Mouse (Mus musculus): ENCODE data around the gene Aco1. TPM values are rescaled to one million over a fixed set of nuclear protein-coding genes. Genes with fewer than 3 reads are reported as not detected.
A peak's percentile ranks its signal among the peaks of the same experiment; 100 is the strongest.

Aco1 gene
- 40.1 and 41.1 TPM in 2 replicates for polyA plus RNA-seq (2015; fragmentation: Nextera tagmentation; extraction: Ambion mirVana)

DNA sequence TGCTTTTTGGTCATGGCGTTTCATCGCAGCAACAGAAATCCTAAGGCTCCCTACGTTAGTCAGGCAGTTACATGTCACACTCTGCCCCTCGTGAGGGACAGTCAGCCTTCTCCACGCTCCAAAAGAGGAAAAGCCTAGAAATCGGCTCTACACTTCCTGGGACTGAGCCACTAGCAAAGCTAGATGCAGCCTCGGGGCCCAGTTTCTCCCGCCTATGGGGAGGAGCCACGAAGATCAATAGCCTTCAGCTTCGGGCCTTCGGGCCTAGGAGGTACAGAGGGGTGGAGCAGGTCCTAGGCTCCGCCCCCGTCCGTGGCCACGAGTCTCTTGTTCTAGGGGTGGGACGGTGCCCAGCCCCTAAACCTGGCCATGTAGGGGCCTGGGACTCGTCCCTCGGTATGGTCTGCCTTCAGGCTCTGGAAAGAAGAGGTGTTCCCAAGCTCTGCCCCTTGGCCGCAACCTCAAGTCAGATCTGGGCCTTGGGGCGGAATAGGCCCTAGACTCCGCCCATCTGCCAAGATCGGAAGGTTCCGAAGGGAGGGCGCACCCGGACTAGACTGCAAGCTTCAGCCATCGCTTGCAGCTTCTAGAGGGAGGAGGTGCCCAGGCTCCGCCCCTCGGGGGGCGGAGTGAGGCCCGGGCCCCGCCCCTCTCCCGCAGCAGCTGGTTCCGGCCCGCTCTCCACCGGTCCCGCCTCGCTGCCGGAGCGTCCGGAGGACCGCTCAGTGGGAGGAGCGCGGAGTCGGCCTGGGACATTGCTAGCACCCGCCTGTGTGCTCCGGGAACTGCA is at the start of gene Aco1:
Aco1 (plus strand) TSS at position 339 of the 790 bp plus-strand sequence.
- Histone ChIP-seq H3K27ac (ENCODE audit: low read depth) (peak within 1 kb of the TSS; percentile 92), H3K4me3 (ENCODE audit: low read depth, low read length) (peak within 1 kb of the TSS; percentile 83), H3K4me2 (ENCODE audit: low read depth, low read length) (peak within 1 kb of the TSS; percentile 87), H3K36me3 (replicated peaks; ENCODE audit: insufficient read depth, low read length) (0 out of 2 replicates have a peak, but pooled peaks cover 3% of the 10 kb centered on the region), H3K9me3 (ENCODE audit: low read length) (no peaks in the 10 kb centered on the region), H3K4me1 (ENCODE audit: insufficient read depth) (peaks cover 29% of the 10 kb centered on the region), H3K9ac (replicated peaks) (peak within 1 kb of the TSS; percentile 89), H3K27me3 (ENCODE audit: insufficient read depth, low read length) (no peaks in the 10 kb centered on the region)
- peak; percentile 95 for DNase-seq
- peak; percentile 91 for ATAC-seq
- WGBS (ENCODE audit: insufficient replicate concordance): under 1% methylated on average over 45 of the region's 46 CpGs
- TF ChIP-seq EP300 (IDR thresholded peaks at IDR 0.05; ENCODE audit: low read depth) (no peak), CTCF (IDR thresholded peaks at IDR 0.05; ENCODE audit: low read depth) (0 out of 2 replicates have a peak, but pooled peaks have one; percentile 2)

DNA sequence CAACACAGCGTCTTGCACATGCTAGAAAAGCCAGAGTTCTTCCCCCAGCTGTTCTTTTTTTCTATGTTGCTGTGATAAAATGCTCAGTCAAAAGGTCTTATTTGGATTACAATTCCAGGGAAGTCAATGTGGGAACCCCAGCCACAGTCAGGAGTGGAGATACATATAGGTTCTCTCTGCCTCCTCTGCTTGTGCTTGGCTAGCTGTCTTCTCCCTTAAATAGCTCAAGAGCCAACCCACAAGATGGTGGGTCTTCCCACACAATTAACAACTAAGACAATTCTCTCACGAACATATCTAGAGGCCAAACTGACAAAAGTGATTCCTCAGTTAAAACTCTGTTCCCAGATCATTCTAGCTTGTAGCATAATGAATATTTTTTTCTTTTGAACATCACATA is 47.9 kb upstream of the Aco1 start:
- ATAC-seq: no peak
- no peak overlapping the region for H3K4me2 ChIP-seq (ENCODE audit: low read depth, low read length)
- H3K36me3 ChIP-seq (replicated peaks; ENCODE audit: insufficient read depth, low read length): no peaks in the 10 kb centered on the region
- no peak for DNase-seq
- WGBS (ENCODE audit: insufficient replicate concordance): 62% methylated on average over 2 of the region's 2 CpGs
- TF ChIP-seq EP300 (IDR thresholded peaks at IDR 0.05; ENCODE audit: low read depth): no peak
- TF ChIP-seq CTCF (IDR thresholded peaks at IDR 0.05; ENCODE audit: low read depth): no peak
- H3K27me3 ChIP-seq (ENCODE audit: insufficient read depth, low read length): no peaks in the 10 kb centered on the region
- H3K4me3 ChIP-seq (ENCODE audit: low read depth, low read length): no peak overlapping the region
- no peak overlapping the region for H3K9ac ChIP-seq (replicated peaks)
- no peaks in the 10 kb centered on the region for H3K9me3 ChIP-seq (ENCODE audit: low read length)
- no peak overlapping the region for H3K27ac ChIP-seq (ENCODE audit: low read depth)
- no peaks in the 10 kb centered on the region for H3K4me1 ChIP-seq (ENCODE audit: insufficient read depth)

DNA sequence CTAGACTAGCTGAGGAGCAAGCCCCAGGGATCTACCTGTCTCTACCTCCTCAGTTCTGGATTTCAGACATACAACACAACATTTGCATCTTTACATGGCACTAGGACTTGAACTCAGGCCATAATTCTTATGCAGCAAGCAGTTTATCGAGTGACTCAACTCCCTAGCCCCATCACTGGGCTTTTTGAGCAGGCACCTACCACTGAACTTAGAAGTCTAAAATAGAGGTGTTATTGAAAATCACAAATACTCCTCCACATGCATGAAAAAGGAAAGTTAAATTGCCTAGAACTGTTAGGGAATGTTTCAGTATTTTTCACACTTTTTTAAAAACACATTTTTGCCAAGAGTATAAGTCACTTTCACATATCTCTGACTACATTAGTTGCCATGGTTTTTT is 39.9 kb upstream of the Aco1 start:
- TF ChIP-seq EP300 (IDR thresholded peaks at IDR 0.05; ENCODE audit: low read depth): no peak
- TF ChIP-seq CTCF (IDR thresholded peaks at IDR 0.05; ENCODE audit: low read depth): no peak
- H3K9me3 ChIP-seq (ENCODE audit: low read length): no peaks in the 10 kb centered on the region
- H3K4me1 ChIP-seq (ENCODE audit: insufficient read depth): no peaks in the 10 kb centered on the region
- 73% methylated on average over 1 of the region's 1 CpGs for WGBS (ENCODE audit: insufficient replicate concordance)
- no peak for ATAC-seq
- H3K4me2 ChIP-seq (ENCODE audit: low read depth, low read length): no peak overlapping the region
- DNase-seq: no peak
- no peak overlapping the region for H3K27ac ChIP-seq (ENCODE audit: low read depth)
- no peaks in the 10 kb centered on the region for H3K36me3 ChIP-seq (replicated peaks; ENCODE audit: insufficient read depth, low read length)
- H3K4me3 ChIP-seq (ENCODE audit: low read depth, low read length): no peak overlapping the region
- no peak overlapping the region for H3K9ac ChIP-seq (replicated peaks)
- no peaks in the 10 kb centered on the region for H3K27me3 ChIP-seq (ENCODE audit: insufficient read depth, low read length)

DNA sequence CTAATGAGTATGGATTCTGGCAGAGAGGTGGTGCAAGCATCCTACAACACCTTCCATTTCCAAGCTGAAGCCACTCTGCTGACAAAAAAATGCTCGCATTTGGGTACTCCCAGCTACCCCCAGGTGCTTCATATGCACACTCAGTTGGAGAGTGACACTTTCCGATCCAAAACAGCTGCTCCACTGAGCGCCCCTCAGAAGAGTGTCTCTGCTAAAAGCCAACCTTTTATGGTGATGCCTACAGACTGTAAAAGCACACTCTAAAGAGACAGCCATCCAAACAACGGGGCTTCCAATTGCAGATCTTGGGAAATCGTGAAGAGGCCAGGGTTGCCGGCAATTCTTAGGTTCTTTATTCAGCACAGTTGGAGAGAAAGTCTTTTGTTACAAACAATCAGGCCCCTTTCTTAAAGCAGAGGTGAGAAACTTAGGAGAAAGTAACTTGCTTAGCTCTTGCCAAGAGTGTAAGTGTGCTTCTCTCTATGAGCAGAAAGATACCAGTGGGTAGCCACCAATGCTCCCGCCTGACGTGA is 36.8 kb upstream of the Aco1 start:
- H3K4me3 ChIP-seq (ENCODE audit: low read depth, low read length): no peak overlapping the region
- no peak overlapping the region for H3K4me2 ChIP-seq (ENCODE audit: low read depth, low read length)
- no peaks in the 10 kb centered on the region for H3K4me1 ChIP-seq (ENCODE audit: insufficient read depth)
- no peaks in the 10 kb centered on the region for H3K27me3 ChIP-seq (ENCODE audit: insufficient read depth, low read length)
- no peaks in the 10 kb centered on the region for H3K36me3 ChIP-seq (replicated peaks; ENCODE audit: insufficient read depth, low read length)
- TF ChIP-seq EP300 (IDR thresholded peaks at IDR 0.05; ENCODE audit: low read depth) (no peak), CTCF (IDR thresholded peaks at IDR 0.05; ENCODE audit: low read depth) (no peak)
- no peak overlapping the region for H3K9ac ChIP-seq (replicated peaks)
- H3K27ac ChIP-seq (ENCODE audit: low read depth): no peak overlapping the region
- WGBS (ENCODE audit: insufficient replicate concordance): 49% methylated on average over 8 of the region's 8 CpGs
- ATAC-seq (no peak), DNase-seq (no peak)
- H3K9me3 ChIP-seq (ENCODE audit: low read length): no peaks in the 10 kb centered on the region

DNA sequence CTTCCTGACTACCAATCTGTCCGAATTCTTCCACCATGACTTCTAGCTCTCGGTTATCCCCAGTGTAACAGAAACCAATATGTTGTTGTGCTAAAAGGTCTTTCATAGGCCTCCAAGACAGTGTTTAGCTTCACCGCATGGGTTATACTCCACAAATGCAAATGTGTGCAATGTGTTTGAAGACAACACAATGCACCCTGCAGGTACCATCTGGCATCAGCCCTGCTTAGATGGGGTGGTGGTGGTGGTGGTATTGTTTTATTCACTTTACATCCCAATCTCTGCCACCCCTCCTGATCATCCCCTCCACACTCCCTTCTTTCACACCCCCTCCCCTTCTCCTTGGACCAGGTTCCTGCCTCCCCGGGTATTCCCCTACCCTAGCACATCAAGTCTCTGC is 34.9 kb upstream of the Aco1 start:
- Histone ChIP-seq H3K4me1 (ENCODE audit: insufficient read depth) (no peaks in the 10 kb centered on the region), H3K27ac (ENCODE audit: low read depth) (no peak overlapping the region), H3K27me3 (ENCODE audit: insufficient read depth, low read length) (no peaks in the 10 kb centered on the region), H3K9me3 (ENCODE audit: low read length) (no peaks in the 10 kb centered on the region), H3K9ac (replicated peaks) (no peak overlapping the region), H3K36me3 (replicated peaks; ENCODE audit: insufficient read depth, low read length) (no peaks in the 10 kb centered on the region), H3K4me3 (ENCODE audit: low read depth, low read length) (no peak overlapping the region), H3K4me2 (ENCODE audit: low read depth, low read length) (no peak overlapping the region)
- TF ChIP-seq CTCF (IDR thresholded peaks at IDR 0.05; ENCODE audit: low read depth): no peak
- TF ChIP-seq EP300 (IDR thresholded peaks at IDR 0.05; ENCODE audit: low read depth): no peak
- DNase-seq (no peak), ATAC-seq (no peak)
- 80% methylated on average over 4 of the region's 4 CpGs for WGBS (ENCODE audit: insufficient replicate concordance)

DNA sequence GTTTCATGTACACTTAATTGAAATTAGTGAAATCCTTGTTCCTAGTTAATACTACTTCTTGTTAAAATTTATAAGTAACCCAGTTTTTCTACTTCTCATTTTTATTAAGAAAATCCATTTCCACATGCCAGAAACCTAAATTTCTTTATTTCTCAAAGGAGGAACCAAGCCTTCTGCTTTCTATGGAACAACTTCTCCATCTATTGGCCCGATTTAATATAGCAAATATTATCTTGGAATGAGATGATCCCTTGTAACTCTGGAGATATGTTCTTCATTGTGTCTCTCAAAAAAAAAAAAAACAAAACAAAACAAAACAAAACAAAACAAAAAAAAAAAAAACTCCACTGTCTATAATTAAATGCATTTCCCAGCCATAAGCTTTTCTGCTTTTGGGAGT is 29.7 kb upstream of the Aco1 start:
- Histone ChIP-seq H3K4me1 (ENCODE audit: insufficient read depth) (no peaks in the 10 kb centered on the region), H3K9me3 (ENCODE audit: low read length) (no peaks in the 10 kb centered on the region), H3K4me2 (ENCODE audit: low read depth, low read length) (no peak overlapping the region), H3K4me3 (ENCODE audit: low read depth, low read length) (no peak overlapping the region), H3K27me3 (ENCODE audit: insufficient read depth, low read length) (no peaks in the 10 kb centered on the region), H3K36me3 (replicated peaks; ENCODE audit: insufficient read depth, low read length) (no peaks in the 10 kb centered on the region), H3K27ac (ENCODE audit: low read depth) (no peak overlapping the region), H3K9ac (replicated peaks) (no peak overlapping the region)
- 57% methylated on average over 1 of the region's 1 CpGs for WGBS (ENCODE audit: insufficient replicate concordance)
- DNase-seq: no peak
- ATAC-seq: no peak
- TF ChIP-seq CTCF (IDR thresholded peaks at IDR 0.05; ENCODE audit: low read depth): no peak
- TF ChIP-seq EP300 (IDR thresholded peaks at IDR 0.05; ENCODE audit: low read depth): no peak
